Mouse (Mus musculus) stomach, postnatal 0 days (tissue): ENCODE results near the gene 9930111J21Rik1. TPM values are rescaled to one million over a fixed set of nuclear protein-coding genes. Genes with fewer than 3 reads are reported as not detected.
A peak's percentile ranks its signal among the peaks of the same experiment; 100 is the strongest.
"Not testable (repeated sequence)": the region's sequence is repeated elsewhere in the genome, so short reads cannot be mapped to it uniquely, and the experiment has no call there.

Experiments
- ATAC-seq: fragments of 200-750 bp; cut with Nextera tagmentation; 2 replicates; pipeline ENCODE4 v1.8.0; 2017; ENCODE audit not compliant: low FRiP score, low TSS enrichment
- DNase-seq: peaks from one replicate; pipeline ENCODE4 v3.0.0-alpha.2; 2016; ENCODE audit warnings: low spot score
- H3K27ac ChIP-seq: fragments of 300-500 bp; sonication (generic); replicated peaks from 2 replicates; pipeline ENCODE4 v1.5.1; 2014; ENCODE audit warnings: mild to moderate bottlenecking, control low read depth
- H3K27me3 ChIP-seq: fragments of 300-500 bp; sonication (generic); 2 replicates; pipeline ENCODE4 v1.6.1; 2014; ENCODE audit warnings: low read length; ENCODE audit not compliant: control insufficient read depth, insufficient read depth
- H3K36me3 ChIP-seq: fragments of 300-500 bp; sonication (generic); 2 replicates; pipeline ENCODE4 v1.6.1; 2014; ENCODE audit warnings: low read length, mixed read lengths; ENCODE audit not compliant: control insufficient read depth, insufficient read depth
- H3K4me1 ChIP-seq: fragments of 300-500 bp; sonication (generic); replicated peaks from 2 replicates; pipeline ENCODE4 v1.6.1; 2014; ENCODE audit warnings: antibody characterized with exemption; ENCODE audit not compliant: control insufficient read depth, insufficient read depth
- H3K4me2 ChIP-seq: fragments of 300-500 bp; sonication (generic); replicated peaks from 2 replicates; pipeline ENCODE4 v1.6.1; 2014; ENCODE audit warnings: low read depth, mild to moderate bottlenecking, control low read depth, moderate library complexity
- H3K4me3 ChIP-seq: fragments of 300-500 bp; sonication (generic); 2 replicates; pipeline ENCODE4 v1.5.1; 2014; ENCODE audit warnings: low read depth, low read length, control low read depth
- H3K9ac ChIP-seq: fragments of 300-500 bp; sonication (generic); 2 replicates; pipeline ENCODE4 v1.6.1; 2014; ENCODE audit warnings: mild to moderate bottlenecking, low read length, control low read depth, mixed read lengths
- H3K9me3 ChIP-seq: fragments of 300-500 bp; sonication (generic); 2 replicates; pipeline ENCODE4 v1.6.1; 2016; ENCODE audit warnings: low read length; ENCODE audit not compliant: control insufficient read depth
- WGBS: fragments of 180-500 bp; shearing (Covaris S2); extraction: QIAGEN DNeasy Blood & Tissue Kit; methylation state at CpG from one replicate; pipeline ENCODE4 v1.1.7; 2014; 5-methylcytosine and 5-hydroxymethylcytosine counted together
- polyA plus RNA-seq: library from polyadenylated mRNA; unstranded; fragments of >200 nt; fragmentation: Nextera tagmentation; extraction: Ambion mirVana; gene quantifications from 2 replicates; pipeline ENCODE4 v1.2.1, GENCODE M21; 2015

9930111J21Rik1 gene
- polyA plus RNA-seq, 1 experiment from 2014 or later, result 0.34 TPM

- H3K27me3 ChIP-seq, H3K9me3 ChIP-seq, DNase-seq, H3K36me3 ChIP-seq, H3K4me3 ChIP-seq, H3K9ac ChIP-seq, H3K27ac ChIP-seq, H3K4me2 ChIP-seq, H3K4me1 ChIP-seq, ATAC-seq: not testable (repeated sequence)
- 60% methylated on average over 2 of the region's 3 CpGs for WGBS
Observed at GRCm38 (mm10) chr11:48988219-48988618, 9.0 kb upstream of the 9930111J21Rik1 start.

DNA sequence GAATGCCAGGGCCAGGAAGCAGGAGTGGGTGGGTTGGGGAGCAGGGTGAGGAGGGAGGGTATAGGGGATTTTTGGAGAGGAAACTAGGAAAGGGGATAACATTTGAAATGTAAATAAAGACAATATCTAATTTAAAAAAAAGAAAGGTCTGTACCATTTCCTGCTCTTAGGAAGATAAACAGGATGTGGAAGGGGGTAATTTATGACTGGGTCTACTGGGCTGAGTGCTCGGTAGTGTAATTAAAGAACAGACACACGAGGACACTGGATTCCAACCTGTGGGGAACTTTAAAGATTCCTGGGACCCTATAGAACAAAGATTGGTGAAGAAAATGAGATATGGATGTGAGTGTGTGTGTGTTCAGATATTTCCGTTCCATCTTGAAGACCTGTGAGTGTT lies 3.6 kb upstream of the 9930111J21Rik1 start:
- no CpG with 5 or more reads among the region's 3 CpGs for WGBS
- not testable (repeated sequence) for H3K9me3 ChIP-seq, DNase-seq, ATAC-seq, H3K27me3 ChIP-seq, H3K4me3 ChIP-seq, H3K36me3 ChIP-seq, H3K4me1 ChIP-seq, H3K4me2 ChIP-seq, H3K9ac ChIP-seq, H3K27ac ChIP-seq

GRCm38 (mm10) chr11:48980052-48980451 lies 854 bp upstream of the 9930111J21Rik1 start:
- H3K36me3 ChIP-seq, H3K9me3 ChIP-seq, H3K27me3 ChIP-seq, ATAC-seq, H3K4me3 ChIP-seq, H3K27ac ChIP-seq, H3K9ac ChIP-seq, H3K4me2 ChIP-seq, DNase-seq, H3K4me1 ChIP-seq: not testable (repeated sequence)
- WGBS, result no CpG with 5 or more reads among the region's 5 CpGs

DNA sequence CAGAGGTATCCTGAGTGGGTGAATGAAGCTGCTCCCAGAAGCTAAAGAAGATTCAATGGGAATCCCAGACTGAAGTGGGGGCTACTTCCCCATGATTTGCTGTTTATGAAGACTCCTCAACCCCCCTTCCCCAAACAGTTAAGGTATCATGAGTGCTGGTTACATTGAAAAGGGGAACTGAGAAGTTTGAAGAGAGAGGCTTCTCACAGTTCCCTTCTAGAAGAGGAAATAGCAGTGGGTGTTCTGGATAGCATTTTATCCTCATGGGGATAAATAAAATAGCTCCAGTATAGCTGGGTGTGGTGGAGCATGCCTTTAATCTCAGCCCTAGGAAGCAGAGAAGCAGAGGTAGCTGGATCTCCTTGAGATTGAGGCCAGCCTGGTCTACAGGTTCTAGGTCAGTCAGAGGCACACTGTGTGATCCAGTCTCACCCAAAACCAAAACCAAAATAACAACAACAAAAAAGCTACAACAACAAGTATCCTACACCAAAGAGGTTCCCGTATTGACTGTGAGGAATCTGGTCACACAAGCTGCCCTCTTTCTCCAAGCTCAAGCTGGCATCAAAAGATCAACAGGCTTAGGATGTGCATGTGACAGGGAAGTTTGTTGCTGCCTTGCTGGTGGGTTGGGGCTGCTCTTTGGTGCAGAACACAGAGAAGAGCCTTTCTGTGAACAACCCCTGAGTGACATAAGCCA lies 808 bp downstream of the 9930111J21Rik1 start, which contains the start of gene Olfr56:
Gene Olfr56 (plus strand): TSS at position 650 of the 700 bp plus-strand sequence.
- not testable (repeated sequence) for DNase-seq, ATAC-seq, H3K9ac ChIP-seq, H3K27ac ChIP-seq, H3K36me3 ChIP-seq, H3K9me3 ChIP-seq, H3K4me1 ChIP-seq, H3K4me3 ChIP-seq, H3K27me3 ChIP-seq, H3K4me2 ChIP-seq
- no CpG with 5 or more reads among the region's 1 CpGs for WGBS

GRCm38 (mm10) chr11:48974686-48975085 lies 4.5 kb downstream of the 9930111J21Rik1 start:
- H3K9ac ChIP-seq, ATAC-seq, H3K4me2 ChIP-seq, H3K9me3 ChIP-seq, H3K36me3 ChIP-seq, H3K27ac ChIP-seq, H3K27me3 ChIP-seq, H3K4me1 ChIP-seq, DNase-seq, H3K4me3 ChIP-seq: not testable (repeated sequence)
- no CpG with 5 or more reads among the region's 1 CpGs for WGBS

- H3K9me3 ChIP-seq, ATAC-seq, DNase-seq, H3K27ac ChIP-seq, H3K4me3 ChIP-seq, H3K4me2 ChIP-seq, H3K9ac ChIP-seq, H3K27me3 ChIP-seq, H3K4me1 ChIP-seq, H3K36me3 ChIP-seq: not testable (repeated sequence)
- WGBS, result 86% methylated on average over 6 of the region's 6 CpGs
Observed at GRCm38 (mm10) chr11:48946090-48946489, 33.1 kb downstream of the 9930111J21Rik1 start, which contains the start of gene Psme2b. TSS of gene Psme2b (minus strand) at chr11:48946190.

DNA sequence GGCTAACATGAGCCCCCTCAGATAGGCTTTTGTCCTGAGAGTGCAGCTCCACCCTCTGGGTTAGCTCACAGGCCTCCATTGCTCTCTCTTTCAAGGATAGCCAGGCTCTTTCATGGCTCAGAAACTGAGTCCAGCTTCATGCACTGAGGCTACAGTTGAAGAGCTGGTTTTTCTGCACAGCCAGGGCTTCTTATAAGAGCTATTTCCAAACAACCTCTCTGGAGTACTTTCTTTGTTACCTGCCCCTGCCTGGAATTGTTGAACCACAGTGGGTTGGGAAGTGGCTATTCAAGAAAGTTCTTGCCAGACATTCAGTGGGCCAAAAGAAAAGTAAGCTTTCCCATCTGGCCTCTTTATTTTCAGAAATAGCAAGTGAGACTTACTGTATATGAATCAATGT lies 39.9 kb downstream of the 9930111J21Rik1 start:
- not testable (repeated sequence) for H3K9me3 ChIP-seq, ATAC-seq, DNase-seq, H3K36me3 ChIP-seq, H3K27ac ChIP-seq, H3K4me3 ChIP-seq, H3K9ac ChIP-seq, H3K27me3 ChIP-seq, H3K4me2 ChIP-seq, H3K4me1 ChIP-seq

DNA sequence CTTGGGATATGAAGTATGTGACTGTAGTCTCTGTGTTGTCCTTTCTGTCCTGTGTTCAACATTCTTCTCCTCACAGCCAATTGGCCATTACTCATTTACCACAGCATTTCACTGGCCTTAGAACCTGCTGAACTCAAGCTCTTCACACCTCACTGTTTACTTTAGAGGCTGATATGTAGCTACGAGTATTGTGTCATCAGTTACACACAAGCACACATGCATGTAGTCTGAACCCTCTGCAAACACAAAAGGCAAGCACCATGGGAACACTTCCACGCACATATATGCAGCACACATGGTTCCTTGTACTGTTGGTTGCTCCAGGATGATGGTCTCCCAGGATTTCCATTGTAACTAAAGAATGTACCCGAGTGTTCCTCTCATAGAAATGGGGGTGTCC lies 43.9 kb downstream of the 9930111J21Rik1 start:
- H3K4me3 ChIP-seq, H3K9ac ChIP-seq, H3K4me2 ChIP-seq, H3K27me3 ChIP-seq, H3K36me3 ChIP-seq, DNase-seq, H3K9me3 ChIP-seq, H3K27ac ChIP-seq, H3K4me1 ChIP-seq: not testable (repeated sequence)
- peak; percentile 51; the same call in 1 of the 2 replicates for ATAC-seq
- WGBS, result no CpG with 5 or more reads among the region's 3 CpGs

DNA sequence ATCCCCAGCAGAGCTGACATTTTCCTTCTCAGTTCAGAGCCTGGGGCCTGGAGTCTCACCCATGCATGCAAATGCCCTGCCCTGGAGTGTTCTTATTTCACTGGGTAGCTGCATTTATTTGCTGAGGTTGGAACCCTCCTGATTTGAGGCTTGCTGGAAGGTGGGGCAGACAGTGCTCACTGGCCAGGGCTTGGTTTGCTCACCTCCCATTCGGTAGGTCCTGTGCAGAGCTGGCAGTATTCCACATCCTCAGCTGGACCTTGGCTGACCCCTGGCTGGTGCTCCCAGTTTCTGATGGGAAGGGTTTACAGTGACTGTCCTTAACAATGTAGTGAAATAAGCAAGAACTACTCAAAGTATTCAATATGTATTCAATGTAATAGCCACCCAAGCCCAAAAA lies 45.3 kb downstream of the 9930111J21Rik1 start:
- no CpG with 5 or more reads among the region's 1 CpGs for WGBS
- not testable (repeated sequence) for H3K9ac ChIP-seq, H3K4me2 ChIP-seq, ATAC-seq, H3K9me3 ChIP-seq, DNase-seq, H3K4me1 ChIP-seq, H3K36me3 ChIP-seq, H3K27me3 ChIP-seq, H3K27ac ChIP-seq, H3K4me3 ChIP-seq
